Mouse (Mus musculus) regulatory T cell (primary cell): ENCODE data around the gene Elovl1.

Experiments used
- in situ Hi-C: fragments of 300-600 bp; cut with MboI, MseI; formaldehyde crosslinking; loops from one replicate; pipeline ENCODE4 v1.15.1; 2025; ENCODE audit warnings: high pct_unique_total_duplicates

Elovl1 gene

DNA sequence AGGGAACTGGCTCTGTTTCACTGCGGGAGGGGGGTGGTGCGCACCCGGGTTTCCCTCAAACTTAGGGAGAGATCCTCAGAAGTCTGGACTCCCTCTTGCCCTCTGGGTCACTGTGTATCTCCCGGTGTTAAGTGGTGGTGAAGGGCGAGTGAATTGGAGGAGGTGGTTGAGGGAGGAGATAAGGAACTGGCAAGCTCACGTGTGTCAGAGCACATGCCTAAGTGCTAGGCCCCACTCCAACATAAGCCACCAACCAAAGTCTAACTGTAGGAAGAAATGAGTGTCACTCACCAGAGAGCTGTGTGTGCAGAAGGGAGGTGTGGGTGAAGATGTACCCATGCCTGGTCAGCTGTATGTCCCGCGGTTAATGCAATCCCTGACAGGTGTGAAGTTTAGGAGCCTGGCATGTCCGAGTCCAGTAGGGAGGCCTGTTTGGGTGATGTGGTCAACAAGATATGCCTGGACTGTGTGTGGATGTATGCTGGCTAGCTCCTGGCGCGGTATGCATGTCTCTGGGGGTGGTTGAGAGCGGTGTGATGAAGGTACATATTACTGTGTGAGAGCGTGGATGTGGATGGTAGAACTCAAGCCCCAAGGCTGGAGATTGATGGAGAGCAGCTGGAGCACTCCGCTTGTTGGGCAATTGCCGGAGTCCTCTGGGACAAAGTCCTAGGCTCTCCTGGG lies 780 bp downstream of the Elovl1 start:
- in situ Hi-C loops: no loop called here

DNA sequence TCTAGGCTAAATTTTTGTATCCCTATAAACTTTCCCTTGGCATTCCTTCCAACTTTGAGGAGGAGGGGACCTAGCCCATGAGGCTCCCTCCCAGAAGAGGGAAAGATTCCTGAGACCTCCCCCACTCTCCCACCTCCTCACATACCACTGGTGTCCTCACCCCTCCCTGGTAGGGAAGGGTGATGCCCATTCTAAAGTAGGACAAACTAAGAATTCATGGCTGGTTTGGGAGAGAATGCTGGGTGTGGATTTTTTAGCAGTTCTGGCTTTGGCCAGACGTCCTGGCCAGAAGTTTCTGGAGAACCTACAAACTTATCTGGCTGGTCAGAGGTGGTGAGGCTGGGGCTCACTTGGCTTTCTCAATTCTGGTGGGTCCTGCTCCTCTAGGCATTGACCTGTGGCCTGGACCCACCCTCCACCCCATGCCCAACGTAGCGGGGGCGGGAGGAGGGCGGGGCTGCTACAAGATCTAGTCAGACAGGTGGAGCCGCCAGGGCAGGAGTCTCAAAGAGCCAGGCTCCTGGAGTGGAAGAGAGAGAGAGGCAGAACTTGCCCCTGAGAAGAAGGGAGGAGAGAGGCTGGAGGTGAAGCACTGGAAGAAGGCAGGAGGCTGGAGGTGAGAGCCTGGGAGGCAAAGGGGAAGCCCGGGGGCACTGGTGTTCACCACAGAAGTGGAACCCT lies 1.5 kb downstream of the Elovl1 start:
- in situ Hi-C loops: no loop called here

DNA sequence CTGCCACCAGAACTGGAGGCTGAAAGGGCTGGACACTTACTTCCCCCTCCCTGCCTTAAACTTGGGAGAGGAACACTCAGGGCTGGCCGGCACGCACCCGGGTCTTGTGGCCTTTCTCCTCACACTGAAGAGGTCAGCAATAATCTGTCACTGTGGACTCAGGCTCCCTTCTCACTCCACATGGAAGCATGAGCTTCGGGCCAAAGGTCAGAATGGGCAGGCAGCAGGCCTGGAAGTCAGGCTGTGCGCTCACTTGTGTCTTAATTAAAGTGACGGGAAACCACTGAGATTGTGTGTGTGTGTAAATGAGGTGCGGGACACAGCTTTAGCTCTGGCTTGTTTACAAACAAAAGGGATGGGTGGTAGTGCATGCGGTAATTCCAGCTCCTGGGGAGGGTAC lies 4.4 kb downstream of the Elovl1 start:
- in situ Hi-C loops: loop anchor here (5.0 kb wide), 1 partner anchor 695 kb away; no protein-coding TSS in a partner anchor

DNA sequence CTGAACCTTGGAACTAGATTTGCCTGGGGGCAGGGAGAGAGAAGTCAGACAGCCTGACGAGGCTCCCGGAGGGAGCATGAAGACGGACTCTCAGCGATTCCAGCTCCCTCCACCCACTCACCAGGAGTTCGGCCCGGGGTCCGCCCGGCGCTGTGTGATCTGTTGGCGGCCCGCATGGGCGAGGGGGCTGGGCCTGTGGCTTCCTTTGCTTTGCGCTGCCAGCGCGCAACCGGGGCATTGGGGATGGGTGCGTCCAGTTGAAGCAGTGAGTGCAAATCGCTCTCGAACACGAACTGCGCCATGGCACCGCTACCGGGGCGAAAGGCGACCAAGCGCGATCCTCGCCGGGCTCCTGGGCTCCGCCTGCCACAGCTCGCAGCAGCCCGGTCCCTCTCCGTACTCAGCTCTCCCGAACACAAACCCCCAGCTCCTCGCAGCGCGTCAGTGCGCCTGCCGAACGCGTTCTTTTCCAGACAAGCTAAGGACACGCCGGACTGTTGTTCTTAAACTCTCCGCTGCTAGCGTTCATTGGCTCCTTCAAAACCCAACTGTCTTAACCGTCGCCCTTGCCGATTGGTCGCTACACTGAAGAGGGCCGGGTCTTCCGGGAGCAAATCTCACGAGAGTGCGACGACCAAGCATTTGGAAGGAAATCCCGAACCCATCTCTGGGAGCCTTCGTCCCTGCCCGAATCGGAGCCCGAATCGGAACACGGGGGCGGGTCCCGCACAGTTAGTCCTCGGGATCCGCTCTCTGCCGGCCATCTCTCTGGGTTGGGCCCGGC lies 9.1 kb downstream of the Elovl1 start, which contains the start of gene Cdc20:
Cdc20 (minus strand) TSS at position 533 of the 784 bp plus-strand sequence.
- in situ Hi-C loops: no loop called here

DNA sequence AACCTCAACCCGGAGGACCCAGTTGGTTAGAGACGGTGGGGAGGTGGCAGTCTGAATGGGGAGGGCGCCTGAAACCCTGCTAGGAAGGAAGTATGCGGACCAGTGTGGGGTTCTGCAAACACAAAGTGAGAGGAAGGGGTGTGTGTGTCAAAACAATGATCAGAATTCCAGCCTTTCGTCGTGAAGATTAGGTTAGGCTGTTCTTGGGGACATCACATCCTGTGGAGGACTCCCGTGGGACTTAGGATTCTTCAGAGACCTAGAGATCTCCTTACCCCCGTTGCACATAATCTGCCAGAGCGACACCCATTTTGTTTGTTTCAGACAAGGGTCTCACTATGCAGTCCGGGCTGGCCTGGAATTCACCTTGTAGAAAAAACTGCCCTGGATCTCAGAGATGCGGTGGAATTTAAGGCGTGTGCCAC lies 9.9 kb downstream of the Elovl1 start:
- in situ Hi-C loops: no loop called here

DNA sequence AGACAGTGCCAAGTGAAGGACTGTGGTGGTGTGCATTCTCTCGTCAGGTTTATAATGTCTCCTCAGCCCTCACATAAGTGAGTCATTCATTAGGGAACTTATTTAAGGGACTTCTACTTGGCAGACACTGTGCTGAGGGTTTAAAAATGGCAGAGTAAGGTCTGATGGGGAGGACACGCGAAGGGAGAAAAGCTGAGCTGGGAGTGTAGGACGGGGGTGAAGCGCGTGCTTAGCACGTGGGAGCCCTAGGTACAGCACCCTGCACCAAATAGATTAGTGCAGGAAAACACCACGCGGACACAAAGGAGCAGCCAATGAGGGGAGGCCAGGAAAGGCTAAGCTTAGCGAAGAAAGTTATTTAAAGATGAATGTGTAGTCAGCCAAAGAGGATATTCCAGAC lies 17.2 kb downstream of the Elovl1 start:
- in situ Hi-C loops: no loop called here

DNA sequence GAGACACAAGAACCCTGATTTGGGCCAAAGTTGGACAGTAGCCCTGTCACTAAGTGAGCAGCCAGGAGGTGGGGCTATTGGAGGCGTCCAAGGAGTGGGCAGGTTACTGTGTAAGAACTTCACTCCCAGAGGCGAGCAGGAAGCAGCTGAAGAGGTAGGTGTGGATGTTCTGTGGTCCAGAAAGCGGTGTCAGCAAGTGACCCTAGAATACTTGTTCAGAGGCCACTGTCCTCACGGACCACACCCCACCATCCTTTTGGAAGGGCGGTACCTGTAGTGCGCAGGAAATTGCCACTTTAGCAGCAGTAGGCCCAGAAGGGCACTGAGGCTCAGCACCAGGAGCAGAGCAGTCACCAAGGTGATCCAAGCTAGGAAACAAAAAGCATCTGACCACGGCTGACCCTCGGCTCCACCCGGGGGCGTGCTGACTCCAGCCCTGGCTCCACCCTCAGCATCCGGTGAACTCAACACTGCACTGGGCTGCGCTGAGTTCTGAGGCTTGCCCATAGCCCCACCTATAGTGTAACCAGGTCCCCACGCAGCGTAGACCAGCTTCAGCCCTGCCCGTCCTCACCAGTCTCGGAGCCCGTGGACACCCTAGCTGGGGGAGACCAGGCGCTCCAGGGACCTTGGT lies 18.0 kb downstream of the Elovl1 start:
- in situ Hi-C loops: no loop called here

DNA sequence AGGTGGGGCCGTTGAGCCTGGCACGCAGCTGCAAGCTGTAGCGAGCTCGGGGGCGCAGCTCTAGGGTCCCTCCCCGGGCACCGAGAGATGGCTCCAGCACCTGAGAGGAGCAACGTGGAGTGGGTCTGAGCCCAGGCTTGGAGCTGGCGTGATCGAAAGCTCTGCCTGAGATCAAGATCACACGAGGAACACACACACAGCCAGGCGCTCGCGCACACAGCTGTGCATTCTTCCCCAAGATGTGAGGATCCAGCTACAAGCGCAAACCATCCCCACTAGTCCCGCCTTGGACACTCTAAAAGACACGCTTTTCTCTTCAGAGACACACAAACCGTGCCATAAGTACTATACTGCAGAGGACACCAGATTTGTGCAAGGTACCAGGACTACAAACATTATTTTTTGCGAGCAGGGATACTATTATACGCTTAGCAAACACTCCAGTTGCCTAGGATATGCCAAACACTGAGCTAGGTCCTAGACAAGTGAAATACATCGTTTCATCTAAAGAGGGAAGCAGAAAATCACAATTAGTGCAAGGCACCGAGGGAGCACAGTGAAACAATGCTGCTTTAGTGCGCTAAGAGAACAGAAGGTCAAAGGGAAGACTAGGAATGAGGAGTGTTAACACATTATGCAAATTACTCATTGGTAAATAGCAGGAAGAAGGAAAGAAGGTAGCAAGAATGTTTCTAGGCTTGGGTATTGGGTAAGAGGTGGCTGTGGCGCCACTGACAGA lies 18.7 kb downstream of the Elovl1 start:
- in situ Hi-C loops: no loop called here

DNA sequence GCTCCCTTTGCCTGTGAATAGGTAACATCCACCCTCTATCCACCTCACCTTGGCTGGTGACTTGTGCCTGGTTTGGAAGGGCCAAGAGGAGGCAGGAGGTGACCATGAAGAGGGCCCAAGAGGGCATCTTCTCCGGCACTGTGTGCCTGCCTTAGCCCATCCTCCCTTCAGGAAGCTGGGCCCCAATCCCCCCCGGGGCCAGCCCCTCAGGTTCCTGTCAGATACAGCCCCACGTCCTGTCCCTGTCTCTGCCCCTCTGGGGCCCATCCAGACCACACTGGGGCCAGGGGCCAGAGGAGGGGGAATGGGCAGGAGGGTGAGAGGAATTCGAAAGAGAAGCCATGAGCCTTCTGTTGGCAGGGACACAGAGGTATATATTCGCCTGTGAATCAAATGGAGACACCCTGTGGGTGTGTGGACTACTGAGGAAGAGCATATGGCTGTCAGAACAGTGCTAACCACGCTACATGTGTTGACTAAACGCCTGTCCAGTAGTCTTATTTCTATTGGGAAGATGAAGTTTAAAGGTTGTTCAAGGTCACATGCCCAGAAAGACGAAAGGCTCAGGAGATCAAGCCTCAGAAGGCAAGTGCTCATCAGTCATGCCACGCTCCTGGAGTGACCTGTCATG lies 29.6 kb downstream of the Elovl1 start, which contains the start of gene Mpl:
Mpl (minus strand) TSS at position 169 of the 631 bp plus-strand sequence.
- in situ Hi-C loops: no loop called here

DNA sequence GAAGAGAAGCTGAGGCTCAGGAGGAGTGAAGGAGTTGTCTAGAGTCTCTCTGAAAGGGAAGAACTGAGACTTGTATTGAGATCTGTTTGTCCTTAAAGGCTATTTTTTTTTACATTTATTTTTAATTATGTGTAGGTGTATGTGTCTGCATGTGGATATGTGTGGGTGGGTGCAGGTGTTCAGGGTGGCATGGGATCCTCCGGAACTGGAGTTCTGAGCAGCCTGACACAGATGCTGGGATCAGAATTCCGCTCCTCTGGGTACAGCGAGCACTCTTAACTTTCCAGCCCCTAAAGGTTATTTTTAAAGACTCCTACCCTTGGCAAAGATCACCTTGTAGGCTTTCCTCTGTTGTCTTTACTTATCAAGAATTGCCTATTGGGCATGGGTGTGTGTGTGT lies 37.1 kb downstream of the Elovl1 start:
- in situ Hi-C loops: no loop called here

DNA sequence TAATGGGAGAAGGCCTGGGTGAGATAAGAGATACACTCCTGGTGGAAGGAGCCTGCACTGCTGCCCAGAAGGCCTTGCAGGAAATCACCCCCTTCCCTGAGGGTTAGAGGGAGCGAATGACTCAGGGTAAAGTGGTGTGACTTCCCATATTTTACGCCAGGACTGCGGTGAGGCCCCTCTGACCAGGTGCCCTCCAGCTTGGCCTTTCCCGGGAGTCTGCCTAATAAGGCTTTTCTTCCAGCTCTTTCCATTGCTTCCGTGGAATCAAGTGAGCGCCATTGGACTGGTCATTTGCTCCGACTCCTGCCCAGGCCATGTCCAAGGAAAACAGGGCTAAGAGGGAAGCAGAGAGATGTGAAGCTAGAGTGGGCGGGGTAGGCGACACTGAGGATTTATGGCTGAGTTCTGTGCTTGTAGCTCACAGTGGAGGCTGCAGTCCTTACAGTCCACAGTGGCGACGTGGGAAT lies 37.8 kb downstream of the Elovl1 start:
- in situ Hi-C loops: no loop called here

DNA sequence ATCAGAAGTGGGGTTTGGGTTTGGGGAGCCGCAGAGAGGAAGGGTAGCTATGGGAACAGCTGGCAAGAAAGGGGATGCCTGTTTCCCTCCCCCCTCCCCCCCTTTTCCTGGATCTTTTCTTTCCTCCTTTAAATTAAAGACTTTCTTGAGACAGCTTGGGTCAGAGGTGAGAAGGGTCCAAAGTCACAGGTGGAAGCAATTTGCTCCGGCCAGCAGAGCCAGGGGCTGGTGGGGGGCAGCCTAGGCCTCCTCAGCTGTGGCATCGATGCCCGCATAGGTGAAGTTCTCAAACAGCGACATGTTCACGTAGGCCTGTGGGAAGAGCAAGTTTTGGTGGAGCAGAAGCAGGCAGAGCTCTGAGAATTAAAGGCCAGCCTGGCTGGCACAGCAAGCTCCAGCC lies 43.4 kb downstream of the Elovl1 start:
- in situ Hi-C loops: no loop called here

DNA sequence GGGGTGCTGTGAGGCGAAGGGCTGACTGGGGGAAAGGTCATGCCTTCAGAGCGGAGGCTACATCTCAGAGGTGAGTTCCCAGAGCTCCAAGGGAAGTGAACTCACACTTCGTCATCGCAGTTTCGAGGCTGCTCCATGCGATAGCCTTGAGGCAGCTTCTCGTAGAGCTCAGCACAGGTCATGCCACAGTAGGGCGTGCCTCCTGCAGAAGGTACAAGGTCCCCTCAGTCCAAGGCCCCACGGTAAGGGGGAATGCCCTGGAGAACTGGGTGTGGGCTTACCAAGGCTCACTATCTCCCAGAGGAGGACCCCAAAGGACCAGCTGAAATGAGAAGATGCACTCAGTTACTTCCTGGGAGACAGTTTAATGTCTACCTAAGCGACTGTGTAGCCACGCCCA lies 44.8 kb downstream of the Elovl1 start:
- in situ Hi-C loops: no loop called here

DNA sequence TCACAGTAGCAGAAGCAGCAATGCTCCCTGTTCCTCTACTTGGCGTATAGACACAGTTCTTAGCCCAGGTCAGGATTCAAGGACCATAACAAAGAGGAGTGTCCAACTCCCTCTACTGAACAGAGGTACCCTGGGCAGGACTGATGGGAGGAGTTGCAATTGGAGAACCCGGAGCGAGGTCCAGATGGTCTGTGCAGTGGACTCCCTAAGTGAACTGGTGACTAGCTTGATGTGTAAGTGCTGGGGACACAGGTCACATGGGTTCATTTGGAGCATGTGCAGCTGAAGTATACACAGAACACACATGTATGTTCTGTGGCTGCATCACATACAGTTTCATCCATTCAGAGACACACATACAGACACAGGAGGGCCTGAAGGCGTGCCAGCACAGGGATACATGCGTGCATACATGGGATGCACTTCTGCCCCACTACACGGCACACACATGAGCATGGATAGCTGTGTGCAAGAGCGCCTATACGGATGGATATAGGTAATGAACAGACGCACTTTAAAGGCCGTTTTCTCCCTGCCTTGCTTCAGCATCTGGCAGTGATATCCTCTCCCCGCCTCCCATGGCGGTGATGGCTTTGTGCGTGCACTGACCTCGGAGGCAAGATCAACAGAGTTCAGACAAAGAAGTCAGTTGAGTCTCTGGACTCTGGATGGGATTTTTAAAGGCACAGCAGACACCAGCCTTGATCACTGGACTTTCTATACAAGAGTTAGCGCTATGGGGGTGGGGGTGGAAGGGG lies 49.1 kb downstream of the Elovl1 start:
- in situ Hi-C loops: no loop called here
